18 mouse cellular contexts compared by ENCODE assay signal in the genomic region with DNA sequence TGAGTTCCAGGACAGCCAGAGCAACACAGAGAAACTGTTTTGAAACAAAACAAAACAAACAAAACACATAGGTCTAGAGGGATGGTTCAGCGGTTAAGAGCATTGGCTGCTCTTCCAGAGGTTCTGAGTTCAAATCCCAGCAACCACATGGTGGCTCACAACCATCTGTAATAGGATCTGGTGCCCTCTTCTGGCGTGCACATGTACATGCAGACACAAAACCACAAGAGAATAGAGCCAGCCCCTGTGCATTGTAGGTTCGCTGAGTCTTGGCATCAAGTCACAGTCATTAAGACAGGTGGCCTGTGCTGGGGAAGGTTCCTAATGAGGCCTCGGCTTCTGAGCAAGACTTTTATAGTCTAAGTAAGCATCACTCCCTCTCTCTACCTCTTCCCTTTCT. TPM values are rescaled to one million over a fixed set of nuclear protein-coding genes. Genes with fewer than 3 reads are reported as not detected.
DNase-seq lines count a peak whose midpoint lies in the region; ATAC-seq and TF ChIP-seq lines count a peak whose summit lies in the region.
"Had no signal": no experiment of that assay in that cellular context is flagged by ENCODE, and none has a peak within 500 bp of the region (broad histone marks: within the 10 kb centered on the region; RNA-seq: fewer than 3 reads in every experiment).

No protein-coding gene starts in this region.

- TF ChIP-seq POLR2A in ES-Bruce4 (IDR thresholded peaks at IDR 0.05; ENCODE audit: insufficient read depth, low read length), result no peak

- no peaks in the 10 kb centered on the region; the same call in 1 of the 2 replicates for H3K9me3 ChIP-seq in liver, embryonic 14.5 days (ENCODE audit: control insufficient read depth, low read length)
- no peaks in the 10 kb centered on the region for H3K9me3 ChIP-seq in ES-Bruce4 (replicated peaks; ENCODE audit: control insufficient read depth, insufficient read depth, low read length, poor library complexity, severe bottlenecking)
- H3K9me3 ChIP-seq: forebrain, embryonic 15.5 days; hindbrain, embryonic 15.5 days; limb, embryonic 15.5 days had no signal

- ATAC-seq in liver, embryonic 14.5 days (ENCODE audit: insufficient read depth), result no peak
- ATAC-seq in erythroid progenitor cell, adult 5-6 weeks (replicated peaks; ENCODE audit: low FRiP score, poor library complexity, severe bottlenecking), result no peak
- ATAC-seq: forebrain, embryonic 15.5 days; Patski had no signal

- no peak for DNase-seq in gastrocnemius, adult 2 months
- no peak for DNase-seq in gastrocnemius, adult 8-10 months (ENCODE audit: low spot score in 2 of 2)
- DNase-seq in liver, embryonic 14.5 days (ENCODE audit: low read depth in 3 of 3, low spot score in 3 of 3), result no peak
- no peak for DNase-seq in liver
- peak; percentile 35 for DNase-seq in naive thymus-derived CD4-positive, alpha-beta T cell, adult 2 months (ENCODE audit: low read depth)
- no peak for DNase-seq in heart, postnatal 36 days
- DNase-seq: cerebellum, adult 9-11 months; gastrocnemius, postnatal 10 days; heart, postnatal 14 days; midbrain, embryonic 14.5 days; right cerebral cortex, postnatal 14 days had no signal

- H3K4me1 ChIP-seq in liver, embryonic 14.5 days (replicated peaks; ENCODE audit: control insufficient read depth in 2 of 2, insufficient read depth in 2 of 2, low read length in 1 of 2), result no peaks in the 10 kb centered on the region
- H3K4me1 ChIP-seq in ES-Bruce4 (ENCODE audit: control insufficient read depth, insufficient read depth, low read length), result peaks cover 6% of the 10 kb centered on the region

- H3K27me3 ChIP-seq in liver, embryonic 14.5 days (ENCODE audit: control insufficient read depth, insufficient read depth, low read length), result peaks cover 34% of the 10 kb centered on the region
- peaks cover 4% of the 10 kb centered on the region; the same call in 1 of the 2 replicates for H3K27me3 ChIP-seq in ES-Bruce4 (ENCODE audit: control insufficient read depth, insufficient read depth, low read length, poor library complexity, severe bottlenecking)
- H3K27me3 ChIP-seq: Patski had no signal

- no peak for TF ChIP-seq EP300 in liver, embryonic 14.5 days (IDR thresholded peaks at IDR 0.05; ENCODE audit: low read depth)
- TF ChIP-seq EP300 in ES-Bruce4 (IDR thresholded peaks at IDR 0.05; ENCODE audit: insufficient read depth, low read depth, low read length), result no peak

- no peak overlapping the region for H3K9ac ChIP-seq in liver, embryonic 14.5 days (replicated peaks)
- no peak overlapping the region for H3K9ac ChIP-seq in ES-Bruce4 (ENCODE audit: low read depth, poor library complexity, severe bottlenecking)
- H3K9ac ChIP-seq: forebrain, embryonic 15.5 days; hindbrain, embryonic 15.5 days; kidney, embryonic 15.5 days; limb, embryonic 15.5 days had no signal

- WGBS in liver, embryonic 14.5 days (ENCODE audit: insufficient replicate concordance), result 47% methylated on average over 4 of the region's 4 CpGs

- intact Hi-C loops in gastrocnemius, adult 2 months (cut with DNase I), result no loop called here
- intact Hi-C loops in heart, postnatal 36 days (cut with DNase I), result loop anchor here (2.0 kb wide), 1 partner anchor 17 kb away; the partner anchor contains the start of gene Col8a2

- no peak overlapping the region for H3K4me2 ChIP-seq in liver, embryonic 14.5 days (ENCODE audit: low read depth)
- H3K4me2 ChIP-seq: forebrain, embryonic 15.5 days; hindbrain, embryonic 15.5 days; kidney, embryonic 15.5 days; limb, embryonic 15.5 days had no signal

- H3K4me3 ChIP-seq in gastrocnemius, adult 2 months, result no peak overlapping the region
- no peak overlapping the region for H3K4me3 ChIP-seq in liver, embryonic 14.5 days (ENCODE audit: insufficient read depth in 1 of 2, low read depth in 2 of 2, low read length in 2 of 2)
- H3K4me3 ChIP-seq in ES-Bruce4 (ENCODE audit: low read depth, low read length), result no peak overlapping the region
- H3K4me3 ChIP-seq: forebrain, embryonic 15.5 days; hindbrain, embryonic 15.5 days; kidney, embryonic 15.5 days; limb, embryonic 15.5 days had no signal

- H3K27ac ChIP-seq in gastrocnemius, adult 2 months, result no peak overlapping the region
- H3K27ac ChIP-seq in liver, embryonic 14.5 days, result no peak overlapping the region
- no peak overlapping the region for H3K27ac ChIP-seq in ES-Bruce4 (ENCODE audit: insufficient read depth, low read length)
- H3K27ac ChIP-seq: forebrain, embryonic 15.5 days; hindbrain, embryonic 15.5 days; kidney, embryonic 15.5 days; limb, embryonic 15.5 days had no signal

- peak; percentile 45 for TF ChIP-seq CTCF in gastrocnemius, adult 2 months (IDR thresholded peaks at IDR 0.05)
- peak; percentile 53 for TF ChIP-seq CTCF in liver, embryonic 14.5 days (IDR thresholded peaks at IDR 0.05; ENCODE audit: low read depth)
- peak; percentile 48 for TF ChIP-seq CTCF in ES-Bruce4 (IDR thresholded peaks at IDR 0.05; ENCODE audit: low read depth, low read length)

- H3K36me3 ChIP-seq in liver, embryonic 14.5 days (replicated peaks; ENCODE audit: control insufficient read depth, insufficient read depth, low read depth), result no peaks in the 10 kb centered on the region
- no peaks in the 10 kb centered on the region for H3K36me3 ChIP-seq in ES-Bruce4 (ENCODE audit: control insufficient read depth, insufficient read depth, low read length, poor library complexity, severe bottlenecking)
- H3K36me3 ChIP-seq: forebrain, embryonic 15.5 days; hindbrain, embryonic 15.5 days; kidney, embryonic 15.5 days; limb, embryonic 15.5 days had no signal

RNA-seq across cellular contexts. Expression of gene Col8a2, which starts 17.3 kb away (rescaled TPM):
- 1 to 10 TPM in 1 of 2 experiments, under 1 TPM in 1; 0.74 to 6.0 TPM for total RNA-seq in gastrocnemius, adult 2 months (2021)
- total RNA-seq in gastrocnemius, adult 8-10 months (2022), result 1 to 10 TPM in 2 of 4 experiments, under 1 TPM in 2; 0.46 to 1.6 (median 1.1) TPM
- 0.15 and 0.28 TPM in 2 replicates for polyA plus RNA-seq in liver, embryonic 14.5 days (2012; rRNA removed)
- polyA plus RNA-seq in liver, embryonic 14.5 days (2014; fragmentation: Nextera tagmentation; extraction: Ambion mirVana), result 0.25 and 0.52 TPM in 2 replicates
- polyA plus RNA-seq in ES-Bruce4 (2011; ENCODE audit: insufficient read depth, insufficient read length, low read depth, missing spikeins), result 1.0 and 1.2 TPM in 2 replicates
- not detected in 2 replicates for total RNA-seq in erythroid progenitor cell, adult 5-6 weeks (2015; ENCODE audit: low replicate concordance)
- total RNA-seq in erythroid progenitor cell, adult 5-6 weeks (2017; ENCODE audit: low replicate concordance), result 0.39 TPM in 1 of 2 replicates, not detected in the other
- under 1 TPM; 0.61 to 0.62 TPM for total RNA-seq in heart, postnatal 36 days (2021)

RNA-seq across cellular contexts. Expression of gene Adprhl2, which starts 17.6 kb away (rescaled TPM):
- total RNA-seq in gastrocnemius, adult 2 months (2021), result 1 to 10 TPM; 9.3 to 9.5 TPM
- total RNA-seq in gastrocnemius, adult 8-10 months (2022), result 1 to 10 TPM; 8.1 to 9.5 (median 9.0) TPM
- polyA plus RNA-seq in liver, embryonic 14.5 days (2012; rRNA removed), result 15.4 TPM in 2 replicates
- 15.4 and 18.4 TPM in 2 replicates for polyA plus RNA-seq in liver, embryonic 14.5 days (2014; fragmentation: Nextera tagmentation; extraction: Ambion mirVana)
- 31.4 and 35.7 TPM in 2 replicates for polyA plus RNA-seq in ES-Bruce4 (2011; ENCODE audit: insufficient read depth, insufficient read length, low read depth, missing spikeins)
- total RNA-seq in erythroid progenitor cell, adult 5-6 weeks (2015; ENCODE audit: low replicate concordance), result 2.2 TPM in 1 of 2 replicates, not detected in the other
- 4.7 and 5.5 TPM in 2 replicates for total RNA-seq in erythroid progenitor cell, adult 5-6 weeks (2017; ENCODE audit: low replicate concordance)
- 10 to 100 TPM; 12.2 TPM for total RNA-seq in heart, postnatal 36 days (2021)

RNA-seq across cellular contexts. Expression of gene Tekt2, which starts 21.6 kb away (rescaled TPM):
- under 1 TPM in 1 of 2 experiments, not detected in 1; 0.64 TPM for total RNA-seq in gastrocnemius, adult 2 months (2021)
- under 1 TPM in 3 of 4 experiments, not detected in 1; 0.17 to 0.87 (median 0.40) TPM for total RNA-seq in gastrocnemius, adult 8-10 months (2022)
- 0.45 and 0.85 TPM in 2 replicates for polyA plus RNA-seq in liver, embryonic 14.5 days (2012; rRNA removed)
- 0.39 and 0.44 TPM in 2 replicates for polyA plus RNA-seq in liver, embryonic 14.5 days (2014; fragmentation: Nextera tagmentation; extraction: Ambion mirVana)
- 4.8 and 5.9 TPM in 2 replicates for polyA plus RNA-seq in ES-Bruce4 (2011; ENCODE audit: insufficient read depth, insufficient read length, low read depth, missing spikeins)
- not detected in 2 replicates for total RNA-seq in erythroid progenitor cell, adult 5-6 weeks (2015; ENCODE audit: low replicate concordance)
- total RNA-seq in erythroid progenitor cell, adult 5-6 weeks (2017; ENCODE audit: low replicate concordance), result not detected in 2 replicates
- under 1 TPM; 0.44 to 0.84 TPM for total RNA-seq in heart, postnatal 36 days (2021)

RNA-seq across cellular contexts. Expression of gene Trappc3, which starts 41.8 kb away (rescaled TPM):
- total RNA-seq in gastrocnemius, adult 2 months (2021), result 10 to 100 TPM; 18.6 to 24.3 TPM
- 10 to 100 TPM; 19.7 to 23.2 (median 22.3) TPM for total RNA-seq in gastrocnemius, adult 8-10 months (2022)
- 16.3 and 23.4 TPM in 2 replicates for polyA plus RNA-seq in liver, embryonic 14.5 days (2012; rRNA removed)
- polyA plus RNA-seq in liver, embryonic 14.5 days (2014; fragmentation: Nextera tagmentation; extraction: Ambion mirVana), result 8.8 and 9.2 TPM in 2 replicates
- 62.8 TPM in 2 replicates for polyA plus RNA-seq in ES-Bruce4 (2011; ENCODE audit: insufficient read depth, insufficient read length, low read depth, missing spikeins)
- 10.9 and 22.3 TPM in 2 replicates for total RNA-seq in erythroid progenitor cell, adult 5-6 weeks (2015; ENCODE audit: low replicate concordance)
- 9.2 and 10.8 TPM in 2 replicates for total RNA-seq in erythroid progenitor cell, adult 5-6 weeks (2017; ENCODE audit: low replicate concordance)
- total RNA-seq in heart, postnatal 36 days (2021), result 10 to 100 TPM; 45.9 to 46.3 TPM

RNA-seq across cellular contexts. Expression of gene Map7d1, which starts 47.7 kb away (rescaled TPM):
- 100 to 1,000 TPM; 177 to 199 TPM for total RNA-seq in gastrocnemius, adult 2 months (2021)
- 100 to 1,000 TPM; 138 to 195 (median 173) TPM for total RNA-seq in gastrocnemius, adult 8-10 months (2022)
- polyA plus RNA-seq in liver, embryonic 14.5 days (2012; rRNA removed), result 8.6 and 9.4 TPM in 2 replicates
- 4.9 and 6.1 TPM in 2 replicates for polyA plus RNA-seq in liver, embryonic 14.5 days (2014; fragmentation: Nextera tagmentation; extraction: Ambion mirVana)
- polyA plus RNA-seq in ES-Bruce4 (2011; ENCODE audit: insufficient read depth, insufficient read length, low read depth, missing spikeins), result 29.0 and 31.9 TPM in 2 replicates
- 6.7 and 12.3 TPM in 2 replicates for total RNA-seq in erythroid progenitor cell, adult 5-6 weeks (2015; ENCODE audit: low replicate concordance)
- 6.3 and 8.2 TPM in 2 replicates for total RNA-seq in erythroid progenitor cell, adult 5-6 weeks (2017; ENCODE audit: low replicate concordance)
- total RNA-seq in heart, postnatal 36 days (2021), result 100 to 1,000 TPM; 248 to 259 TPM
